Mouse (Mus musculus): Measurements from ENCODE around the gene Dennd4c.

DNA sequence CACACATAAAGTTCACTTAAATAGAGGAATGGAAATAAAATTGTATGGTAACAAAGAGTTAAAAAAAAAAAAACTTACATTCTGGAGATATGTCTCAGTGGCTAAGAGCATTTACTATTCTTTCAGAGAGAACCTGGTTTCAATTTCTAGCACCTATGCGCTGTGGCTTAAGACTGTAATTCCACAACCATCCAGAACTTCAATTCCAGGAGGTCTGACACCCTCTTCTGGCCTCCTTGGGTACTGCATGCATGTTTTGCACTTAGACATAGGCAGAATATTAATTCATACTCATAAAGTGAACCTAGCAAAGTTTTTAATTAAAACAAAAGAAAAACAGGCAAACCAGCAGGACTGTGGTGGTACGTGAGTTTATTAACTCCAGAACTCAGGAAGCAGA, 74.8 kb downstream of the Dennd4c start:
- TF ChIP-seq CTCF (IDR thresholded peaks at IDR 0.05; ENCODE audit: insufficient read depth, low read depth, low read length) = no peak
- TF ChIP-seq POLR2A (IDR thresholded peaks at IDR 0.05; ENCODE audit: insufficient read depth, low read depth, low read length) = no peak

Data from olfactory bulb, adult 2 months (tissue).